Mouse (Mus musculus): ENCODE results near the gene Lars2. TPM values are rescaled to one million over a fixed set of nuclear protein-coding genes. Genes with fewer than 3 reads are reported as not detected.

Lars2 gene
- total RNA-seq (2023): 100 to 1,000 TPM; 280 to 370 TPM

DNA sequence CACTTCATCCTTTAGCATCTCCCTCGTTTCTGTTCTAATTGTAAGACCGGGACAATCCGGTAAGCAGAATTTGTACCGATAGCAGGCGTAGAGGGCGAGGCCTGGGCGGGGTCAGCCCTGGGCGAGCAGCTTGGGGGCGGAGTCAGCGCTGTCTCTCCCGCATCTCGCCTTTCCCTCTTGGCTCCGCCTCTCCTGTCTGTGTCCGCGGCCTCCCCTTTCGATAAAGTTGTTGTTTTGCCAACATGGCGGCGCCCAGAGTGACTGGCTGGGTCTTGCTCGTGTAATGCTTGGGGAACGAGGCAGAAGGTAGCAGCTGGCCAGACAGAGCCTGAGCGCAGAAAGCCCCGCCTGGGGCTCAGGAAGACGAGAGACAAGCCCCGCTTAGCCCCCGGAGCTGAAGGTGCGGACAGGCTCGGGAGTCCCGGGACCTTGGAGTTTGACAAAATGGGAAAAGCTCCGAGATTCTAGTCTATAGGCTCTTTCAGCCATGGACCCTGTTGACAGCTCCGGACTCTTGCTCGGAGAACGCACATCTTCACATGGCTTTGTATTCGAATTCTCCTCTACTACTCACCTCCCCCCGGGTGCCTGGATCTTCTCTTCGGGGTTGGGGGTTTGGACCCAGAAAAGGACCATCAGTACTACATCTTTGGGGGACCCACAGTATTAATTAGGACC lies at the start of gene Lars2:
Lars2 (plus strand) TSS at position 220 of the 678 bp plus-strand sequence.

DNA sequence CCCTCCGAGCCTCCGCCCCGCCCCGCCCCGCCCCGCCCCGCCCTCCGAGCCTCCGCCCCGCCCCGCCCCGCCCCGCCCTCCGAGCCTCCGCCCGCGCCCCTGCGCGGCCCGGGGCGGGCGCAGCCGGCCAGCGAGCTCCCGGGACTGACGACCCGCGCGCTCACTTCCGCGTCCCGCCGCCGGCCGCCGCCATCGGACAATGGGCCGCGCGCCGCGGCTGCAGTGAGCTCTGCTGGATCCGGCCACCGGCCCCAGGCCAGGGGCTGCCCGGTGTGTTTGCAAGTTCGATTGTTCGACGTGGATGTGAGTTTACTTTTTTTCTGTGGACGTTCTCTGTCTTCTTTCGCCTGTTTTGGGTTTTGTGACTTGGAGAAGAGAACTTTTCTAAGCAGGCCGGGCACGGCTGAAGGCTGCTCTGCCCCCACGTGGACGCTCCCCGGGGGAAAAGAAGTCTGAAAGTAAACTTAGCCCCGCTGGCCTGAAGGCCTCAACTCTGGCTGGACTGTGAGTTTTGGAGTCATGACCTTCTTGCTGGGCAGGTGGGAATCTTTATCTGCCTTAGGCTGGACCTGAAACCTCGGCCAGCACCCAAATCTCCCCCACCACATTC lies 112.0 kb downstream of the Lars2 start, which contains the start of gene Limd1:
Limd1 (plus strand) TSS at position 121 of the 610 bp plus-strand sequence.

Other genes starting within 250 kb of the Lars2 start
- gene Clec3b, start 216.0 kb upstream of the Lars2 start, total RNA-seq (2023): not detected
- gene Cdcp1, start 150.9 kb upstream of the Lars2 start, total RNA-seq (2023): not detected
- gene Tmem158, start 106.2 kb upstream of the Lars2 start, total RNA-seq (2023): under 1 TPM in 1 of 2 experiments, not detected in 1; 0.20 TPM
- 10 to 100 TPM; 33.5 to 38.8 TPM for gene Limd1, start 111.8 kb downstream of the Lars2 start, total RNA-seq (2023)
- 10 to 100 TPM; 21.6 to 23.3 TPM for gene Sacm1l, start 162.8 kb downstream of the Lars2 start, total RNA-seq (2023)